ENCODE assay signal across 8 mouse cellular contexts in genomic region chr10:86777614-86778319, GRCm38 (mm10). TPM values are rescaled to one million over a fixed set of nuclear protein-coding genes. Genes with fewer than 3 reads are reported as not detected.
A peak's percentile ranks its signal among the peaks of the same experiment; 100 is the strongest.
DNase-seq lines count a peak whose midpoint lies in the region; ATAC-seq and TF ChIP-seq lines count a peak whose summit lies in the region.

No protein-coding gene starts in this region.

- TF ChIP-seq EP300 in liver, embryonic 14.5 days (IDR thresholded peaks at IDR 0.05; ENCODE audit: low read depth) = no peak

- H3K36me3 ChIP-seq in heart, embryonic 11.5 days (ENCODE audit: control insufficient read depth, insufficient read depth, low read length) = no peaks in the 10 kb centered on the region
- no peaks in the 10 kb centered on the region for H3K36me3 ChIP-seq in liver, embryonic 14.5 days (replicated peaks; ENCODE audit: control insufficient read depth, insufficient read depth, low read depth)

- intact Hi-C loops in heart, postnatal 10 days (cut with DNase I) = loop anchor here (2.0 to 5.0 kb wide), 3 partner anchors 39 to 90 kb away; partner anchors contain the start of genes Hsp90b1 and Ttc41

- WGBS in heart, embryonic 11.5 days (ENCODE audit: insufficient replicate concordance) = 23% methylated on average over 19 of the region's 19 CpGs
- WGBS in liver, embryonic 14.5 days (ENCODE audit: insufficient replicate concordance) = 36% methylated on average over 19 of the region's 19 CpGs

- peaks cover 7% of the 10 kb centered on the region for H3K4me1 ChIP-seq in heart, embryonic 11.5 days (ENCODE audit: control insufficient read depth, insufficient read depth, low read length)
- peaks cover 14 to 15% of the 10 kb centered on the region in 2 experiments for H3K4me1 ChIP-seq in liver, embryonic 14.5 days (replicated peaks; ENCODE audit: control insufficient read depth in 2 of 2, insufficient read depth in 2 of 2, low read length in 1 of 2)

- H3K4me2 ChIP-seq in heart, embryonic 11.5 days = peak overlapping the region; percentile 84
- H3K4me2 ChIP-seq in liver, embryonic 14.5 days (ENCODE audit: low read depth) = peak overlapping the region; percentile 96

- H3K9ac ChIP-seq in heart, embryonic 11.5 days (ENCODE audit: low read depth, low read length) = peak overlapping the region; percentile 66
- peak overlapping the region; percentile 35; the same call in 1 of the 2 replicates for H3K9ac ChIP-seq in liver, embryonic 14.5 days (replicated peaks)

- H3K27me3 ChIP-seq in heart, embryonic 11.5 days (ENCODE audit: control insufficient read depth, insufficient read depth, low read length) = no peaks in the 10 kb centered on the region
- H3K27me3 ChIP-seq in liver, embryonic 14.5 days (ENCODE audit: control insufficient read depth, insufficient read depth, low read length) = no peaks in the 10 kb centered on the region

- peak overlapping the region; percentile 73 for H3K27ac ChIP-seq in heart, embryonic 11.5 days (ENCODE audit: low read depth, low read length)
- H3K27ac ChIP-seq in liver, embryonic 14.5 days = no peak overlapping the region

- H3K9me3 ChIP-seq in heart, embryonic 11.5 days (replicated peaks; ENCODE audit: control insufficient read depth, low read length) = no peaks in the 10 kb centered on the region
- H3K9me3 ChIP-seq in liver, embryonic 14.5 days (ENCODE audit: control insufficient read depth, low read length) = no peaks in the 10 kb centered on the region

- no peak; the same call in 1 of the 2 replicates for ATAC-seq in heart, embryonic 11.5 days (replicated peaks; ENCODE audit: insufficient number of reproducible peaks, low FRiP score, low TSS enrichment)
- ATAC-seq in liver, embryonic 14.5 days (ENCODE audit: insufficient read depth) = no peak
- no peak for ATAC-seq in frontal cortex, adult (ENCODE audit: low TSS enrichment)

- peak overlapping the region; percentile 54 for H3K4me3 ChIP-seq in heart, embryonic 11.5 days (ENCODE audit: low read depth, low read length)
- peak overlapping the region; percentile 70 to 71 for H3K4me3 ChIP-seq in liver, embryonic 14.5 days (ENCODE audit: insufficient read depth in 1 of 2, low read depth in 2 of 2, low read length in 2 of 2)

- TF ChIP-seq CTCF in liver, embryonic 14.5 days (IDR thresholded peaks at IDR 0.05; ENCODE audit: low read depth) = no peak

- DNase-seq in heart, postnatal 10 days = no peak
- DNase-seq in thymus, postnatal 4 days = peak; percentile 20
- no peak for DNase-seq in thymus, postnatal 0 days (ENCODE audit: low spot score)
- DNase-seq in liver, embryonic 14.5 days (ENCODE audit: low read depth in 3 of 3, low spot score in 3 of 3) = no peak
- DNase-seq in right cerebral cortex, postnatal 36 days (ENCODE audit: low spot score in 2 of 2) = no peak
- no peak for DNase-seq in left cerebral cortex, adult 18-20 months (ENCODE audit: low spot score in 2 of 2)

RNA-seq across cellular contexts. Expression of gene Nt5dc3, which starts 1.0 kb away (rescaled TPM):
- polyA plus RNA-seq in heart, embryonic 11.5 days (2014; fragmentation: Nextera tagmentation; extraction: Ambion mirVana) = 1.8 and 2.1 TPM in 2 replicates
- 10 to 100 TPM; 37.4 to 41.9 TPM for total RNA-seq in heart, postnatal 10 days (2021)
- polyA plus RNA-seq in thymus, postnatal 0 days (2015; fragmentation: Nextera tagmentation; extraction: Ambion mirVana) = 0.59 and 0.61 TPM in 2 replicates
- 0.89 and 0.95 TPM in 2 replicates for polyA plus RNA-seq in liver, embryonic 14.5 days (2012; rRNA removed)
- polyA plus RNA-seq in liver, embryonic 14.5 days (2014; fragmentation: Nextera tagmentation; extraction: Ambion mirVana) = 0.33 and 0.46 TPM in 2 replicates
- total RNA-seq in left cerebral cortex, adult 18-20 months (2021) = 10 to 100 TPM; 76.3 to 77.5 TPM

RNA-seq across cellular contexts. Expression of gene Gm49358, which starts 14.0 kb away (rescaled TPM):
- polyA plus RNA-seq in heart, embryonic 11.5 days (2014; fragmentation: Nextera tagmentation; extraction: Ambion mirVana) = not detected in 2 replicates
- 10 to 100 TPM; 11.8 to 16.2 TPM for total RNA-seq in heart, postnatal 10 days (2021)
- 0.28 TPM in 1 of 2 replicates, not detected in the other for polyA plus RNA-seq in thymus, postnatal 0 days (2015; fragmentation: Nextera tagmentation; extraction: Ambion mirVana)
- polyA plus RNA-seq in liver, embryonic 14.5 days (2012; rRNA removed) = not detected in 2 replicates
- polyA plus RNA-seq in liver, embryonic 14.5 days (2014; fragmentation: Nextera tagmentation; extraction: Ambion mirVana) = not detected in 2 replicates
- 10 to 100 TPM; 19.5 to 20.8 TPM for total RNA-seq in left cerebral cortex, adult 18-20 months (2021)
